Mouse (Mus musculus) lung, adult 2 months (tissue): ENCODE results near the gene Parg. TPM values are rescaled to one million over a fixed set of nuclear protein-coding genes. Genes with fewer than 3 reads are reported as not detected.
A peak's percentile ranks its signal among the peaks of the same experiment; 100 is the strongest.

Experiments
- DNase-seq: peaks from one replicate; pipeline ENCODE4 v3.0.0; 2022
- H3K4me1 ChIP-seq: fragments of 200-500 bp; 2 replicates; pipeline ENCODE4 v1.6.1; 2011; ENCODE audit warnings: low read length; ENCODE audit not compliant: control insufficient read depth, insufficient read depth
- H3K4me3 ChIP-seq: fragments of 200-500 bp; replicated peaks from 2 replicates; pipeline ENCODE3; 2011; ENCODE audit warnings: low read depth, mild to moderate bottlenecking, control low read depth, low read length; ENCODE audit errors: extremely low read depth
- CTCF ChIP-seq: fragments of 200-500 bp; IDR thresholded peaks from 2 replicates; pipeline ENCODE4 v1.5.1; 2011; ENCODE audit warnings: mild to moderate bottlenecking, low read length, control low read depth; ENCODE audit not compliant: insufficient read depth
- POLR2A ChIP-seq: fragments of 200-500 bp; IDR thresholded peaks from 2 replicates; pipeline ENCODE4 v1.6.1; 2011; ENCODE audit warnings: low read depth, mild to moderate bottlenecking, control low read depth, low read length, borderline replicate concordance; ENCODE audit errors: extremely low read depth
- WGBS: fragments of 180-500 bp; shearing (Covaris S2); methylation state at CpG from one replicate; pipeline ENCODE4 v1.1.7; 2018; 5-methylcytosine and 5-hydroxymethylcytosine counted together
- polyA plus RNA-seq: library from polyadenylated mRNA; depleted of rRNA; stranded (reverse); fragments of >200 nt; gene quantifications from 2 replicates; pipeline ENCODE4 v1.2.3, GENCODE M21; 2012; rRNA removed

Parg gene
- 4.1 and 4.9 TPM in 2 replicates for polyA plus RNA-seq

- Histone ChIP-seq H3K4me3 (peak within 1 kb of the TSS; percentile 99), H3K4me1 (peaks cover 11% of the 10 kb centered on the region)
- under 1% methylated on average over 77 of the region's 77 CpGs for WGBS
- TF ChIP-seq POLR2A (0 out of 2 replicates have a peak, but pooled peaks have one; percentile 46), CTCF (no peak)
- DNase-seq, result peak; percentile 81
Observed at GRCm38 (mm10) chr14:32201791-32202451, at the start of gene Parg, which contains the start of gene Timm23. Parg (plus strand) TSS chr14:32201949. Timm23 (minus strand) TSS chr14:32201898.

GRCm38 (mm10) chr14:32152243-32152965 is 49.3 kb upstream of the Parg start:
- WGBS, result 89% methylated on average over 18 of the region's 18 CpGs
- TF ChIP-seq CTCF (no peak), POLR2A (no peak)
- Histone ChIP-seq H3K4me1 (no peaks in the 10 kb centered on the region), H3K4me3 (no peak overlapping the region)
- DNase-seq, result no peak

GRCm38 (mm10) chr14:32153156-32153555 is 48.6 kb upstream of the Parg start:
- no peak overlapping the region for H3K4me3 ChIP-seq
- TF ChIP-seq POLR2A (no peak), CTCF (no peak)

GRCm38 (mm10) chr14:32154758-32155157 is 47.0 kb upstream of the Parg start:
- no peak for TF ChIP-seq CTCF
- no peak for DNase-seq
- 79% methylated on average over 6 of the region's 6 CpGs for WGBS
- no peaks in the 10 kb centered on the region for H3K4me1 ChIP-seq
- no peak overlapping the region for H3K4me3 ChIP-seq

More at GRCm38 (mm10) chr14:32153156-32153555, 48.6 kb upstream of the Parg start:
- no peak for DNase-seq
- 97% methylated on average over 2 of the region's 2 CpGs for WGBS
- no peaks in the 10 kb centered on the region for H3K4me1 ChIP-seq

GRCm38 (mm10) chr14:32159150-32159670 is 42.5 kb upstream of the Parg start:
- 25% methylated on average over 4 of the region's 4 CpGs for WGBS
- DNase-seq, result no peak
- TF ChIP-seq POLR2A (no peak), CTCF (no peak)
- Histone ChIP-seq H3K4me1 (peaks cover 3% of the 10 kb centered on the region; the same call in 1 of the 2 replicates), H3K4me3 (peak overlapping the region; percentile 54)

GRCm38 (mm10) chr14:32159690-32160246 is 42.0 kb upstream of the Parg start, which contains the start of gene Ncoa4:
Ncoa4 (plus strand) TSS chr14:32159865.
- DNase-seq, result peak; percentile 95
- H3K4me3 ChIP-seq, result peak within 1 kb of the TSS; percentile 90
- TF ChIP-seq CTCF (no peak), POLR2A (peak; percentile 81)
- WGBS, result under 1% methylated on average over 40 of the region's 40 CpGs
- H3K4me1 ChIP-seq, result peaks cover 3% of the 10 kb centered on the region; the same call in 1 of the 2 replicates

- 26% methylated on average over 7 of the region's 7 CpGs for WGBS
- Histone ChIP-seq H3K4me1 (peaks cover 6% of the 10 kb centered on the region), H3K4me3 (peak overlapping the region; percentile 90)
- TF ChIP-seq POLR2A (no peak), CTCF (no peak)
- DNase-seq, result no peak
Observed at GRCm38 (mm10) chr14:32160563-32160962, 41.2 kb upstream of the Parg start.

GRCm38 (mm10) chr14:32161090-32161885 is 40.5 kb upstream of the Parg start:
- DNase-seq, result no peak
- peaks cover 6% of the 10 kb centered on the region for H3K4me1 ChIP-seq
- H3K4me3 ChIP-seq, result no peak overlapping the region
- 64% methylated on average over 12 of the region's 12 CpGs for WGBS
- TF ChIP-seq CTCF, result no peak
- TF ChIP-seq POLR2A, result no peak

GRCm38 (mm10) chr14:32162231-32162630 is 39.5 kb upstream of the Parg start:
- Histone ChIP-seq H3K4me1 (peaks cover 9% of the 10 kb centered on the region), H3K4me3 (no peak overlapping the region)
- WGBS, result 91% methylated on average over 5 of the region's 5 CpGs
- TF ChIP-seq CTCF (no peak), POLR2A (no peak)
- DNase-seq, result no peak
